Mouse (Mus musculus) CH12.LX (cell line): ENCODE data around the gene Gfy.

ENCODE experiments used
- CTCF ChIP-seq, 2 experiments: IDR thresholded peaks in 1 of 2; conservative IDR thresholded peaks in 1 of 2; 2 replicates each; pipeline ENCODE4 v1.5.1; 2011 to 2012; ENCODE audit warnings: low read depth in 2 of 2, low read length in 2 of 2, improper control_type of control experiment in 1 of 2, inconsistent platforms in 1 of 2, mild to moderate bottlenecking in 1 of 2, moderate library complexity in 1 of 2
- E2F4 ChIP-seq: IDR thresholded peaks from 2 replicates; pipeline ENCODE4 v1.6.1; 2011; ENCODE audit warnings: low read depth, low read length, improper control_type of control experiment; ENCODE audit not compliant: insufficient replicate concordance
- ELF1 ChIP-seq: IDR thresholded peaks from 2 replicates; pipeline ENCODE4 v1.6.1; 2014; ENCODE audit warnings: low read depth, mild to moderate bottlenecking, inconsistent platforms, low read length, improper control_type of control experiment
- EP300 ChIP-seq: IDR thresholded peaks from 2 replicates; pipeline ENCODE4 v1.6.1; 2011; ENCODE audit warnings: low read length, improper control_type of control experiment
- GABPA ChIP-seq: IDR thresholded peaks from 2 replicates; pipeline ENCODE4 v1.6.1; 2012; ENCODE audit warnings: low read depth, low read length, improper control_type of control experiment, inconsistent platforms; ENCODE audit not compliant: insufficient replicate concordance
- JUND ChIP-seq: conservative IDR thresholded peaks from 2 replicates; pipeline ENCODE4 v1.6.1; 2011; ENCODE audit warnings: low read depth, low read length, improper control_type of control experiment
- MYC ChIP-seq: IDR thresholded peaks from 2 replicates; pipeline ENCODE4 v1.6.1; 2011; ENCODE audit warnings: low read depth, mild to moderate bottlenecking, improper control_type of control experiment, low read length
- POLR2A ChIP-seq: IDR thresholded peaks from 2 replicates; pipeline ENCODE4 v1.6.1; 2011; ENCODE audit warnings: low read depth, mild to moderate bottlenecking, improper control_type of control experiment, low read length

DNA sequence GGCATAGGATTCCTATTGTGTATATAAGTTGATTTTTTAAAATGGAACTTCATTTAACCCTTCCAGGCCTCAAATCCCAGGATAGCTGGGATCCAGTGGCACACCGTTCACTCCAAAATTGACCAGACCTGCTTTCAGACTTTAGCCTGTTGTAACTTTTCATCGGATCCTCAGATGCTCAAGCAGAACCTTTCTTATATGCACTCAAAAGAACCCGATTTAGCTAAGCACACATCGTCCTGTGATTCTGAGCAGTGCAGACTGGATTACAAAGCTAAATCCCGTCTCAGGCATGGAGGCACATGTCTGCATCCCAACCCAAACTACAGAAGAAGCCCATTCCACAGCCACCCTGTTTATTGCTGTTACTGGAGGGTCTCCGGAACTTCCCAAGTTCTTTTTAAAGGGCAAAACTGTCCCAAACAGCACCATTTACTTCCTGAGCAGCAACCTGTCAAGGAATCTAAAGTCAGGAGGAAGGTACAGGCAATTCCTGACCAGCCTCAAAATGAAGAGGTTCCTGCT, 51.6 kb downstream of the Gfy start:
- TF ChIP-seq POLR2A (no peak), EP300 (no peak), ELF1 (no peak), JUND (no peak), E2F4 (no peak), MYC (no peak), GABPA (no peak), CTCF (conservative IDR thresholded peaks at IDR 0.05 in 1 of 2, IDR thresholded peaks at IDR 0.05 in 1 of 2; ENCODE audit: low read depth in 2 of 2, low read length in 2 of 2) (no peak)
